ENCODE assay signal across 7 mouse cellular contexts in the genomic region with DNA sequence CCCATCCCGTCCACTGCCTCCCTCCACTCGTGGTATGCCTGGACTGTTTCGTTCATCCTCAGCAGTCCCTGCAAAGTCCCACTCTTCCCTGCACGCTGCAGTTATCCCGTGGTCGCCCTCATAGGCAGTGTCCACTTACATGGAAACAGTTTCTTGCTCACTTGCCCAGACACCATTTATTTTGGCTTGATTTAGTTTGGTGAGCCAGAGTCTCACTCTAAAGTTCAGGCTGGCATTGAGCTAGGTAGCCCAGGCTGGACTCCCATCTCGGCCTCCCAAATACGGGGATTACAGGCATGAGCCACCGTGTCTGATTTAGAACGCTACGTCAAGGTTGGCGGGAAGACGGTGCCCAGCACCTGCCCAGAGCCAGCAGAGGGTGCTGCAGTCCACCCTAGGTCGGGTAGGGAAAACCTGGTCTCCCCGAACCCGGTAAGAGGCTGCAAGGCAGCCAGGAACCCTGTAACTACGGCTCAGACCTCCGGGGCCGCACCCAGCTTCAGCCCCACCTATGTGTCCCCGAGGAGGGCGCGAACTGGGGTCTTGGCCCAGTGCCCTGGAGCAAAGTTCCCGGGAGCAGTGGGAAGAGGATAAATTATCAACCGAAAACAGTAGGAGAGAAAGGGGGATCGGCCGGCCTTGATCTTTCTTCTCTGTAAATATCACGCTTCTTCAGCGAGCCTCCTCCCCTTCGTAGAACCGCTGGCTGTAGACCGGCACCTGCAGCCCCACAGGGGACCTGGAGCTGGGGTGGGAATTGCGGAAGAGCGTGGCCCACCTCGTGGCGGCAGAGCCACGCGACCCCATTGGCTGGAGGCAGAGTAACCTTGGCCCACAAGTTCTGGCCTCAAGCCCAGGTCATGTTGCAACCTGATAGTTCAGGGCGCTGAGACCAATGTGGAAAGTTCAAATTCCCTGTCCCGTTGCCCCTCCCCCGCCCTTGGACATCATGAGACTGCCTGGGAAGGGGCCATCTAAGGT. TPM values are rescaled to one million over a fixed set of nuclear protein-coding genes. Genes with fewer than 3 reads are reported as not detected.
DNase-seq lines count a peak whose midpoint lies in the region; ATAC-seq and TF ChIP-seq lines count a peak whose summit lies in the region.

No protein-coding gene starts in this region.

- no peak for TF ChIP-seq POLR2A in spleen, adult 2 months (IDR thresholded peaks at IDR 0.05; ENCODE audit: low read depth, low read length)

- H3K9ac ChIP-seq in hindbrain, postnatal 0 days (replicated peaks; ENCODE audit: low read length), result no peak overlapping the region
- no peak overlapping the region for H3K9ac ChIP-seq in limb, embryonic 15.5 days
- H3K9ac ChIP-seq in midbrain, embryonic 14.5 days (replicated peaks; ENCODE audit: low read length), result no peak overlapping the region

- 0 out of 2 replicates have a peak, but pooled peaks cover 5% of the 10 kb centered on the region for H3K4me1 ChIP-seq in hindbrain, postnatal 0 days (ENCODE audit: insufficient read depth, low read length)
- peaks cover 21% of the 10 kb centered on the region for H3K4me1 ChIP-seq in limb, embryonic 15.5 days
- no peaks in the 10 kb centered on the region for H3K4me1 ChIP-seq in midbrain, embryonic 14.5 days (ENCODE audit: control insufficient read depth, insufficient read depth, low read length)
- peaks cover 5% of the 10 kb centered on the region for H3K4me1 ChIP-seq in spleen, adult 2 months (ENCODE audit: control insufficient read depth, insufficient read depth, insufficient read length)

- peak overlapping the region; percentile 40 for H3K4me2 ChIP-seq in hindbrain, postnatal 0 days (ENCODE audit: low read depth, low read length)
- H3K4me2 ChIP-seq in limb, embryonic 15.5 days, result peak overlapping the region; percentile 90
- H3K4me2 ChIP-seq in midbrain, embryonic 14.5 days (ENCODE audit: low read length), result peak overlapping the region; percentile 86

- H3K27ac ChIP-seq in hindbrain, postnatal 0 days, result no peak overlapping the region
- no peak overlapping the region for H3K27ac ChIP-seq in limb, embryonic 15.5 days
- H3K27ac ChIP-seq in midbrain, embryonic 14.5 days (replicated peaks; ENCODE audit: low read depth, low read length), result no peak overlapping the region
- no peak overlapping the region for H3K27ac ChIP-seq in spleen, adult 2 months (ENCODE audit: insufficient read depth, low read length)

- H3K27me3 ChIP-seq in hindbrain, postnatal 0 days (ENCODE audit: insufficient read depth, low read length), result peaks cover 30% of the 10 kb centered on the region
- peaks cover 58% of the 10 kb centered on the region for H3K27me3 ChIP-seq in limb, embryonic 15.5 days
- peaks cover 37% of the 10 kb centered on the region for H3K27me3 ChIP-seq in midbrain, embryonic 14.5 days (ENCODE audit: control insufficient read depth, insufficient read depth, low read length)
- H3K27me3 ChIP-seq in spleen, adult 2 months (ENCODE audit: control insufficient read depth, insufficient read depth, low read length), result peaks cover 10% of the 10 kb centered on the region

- no peaks in the 10 kb centered on the region for H3K36me3 ChIP-seq in hindbrain, postnatal 0 days (ENCODE audit: insufficient read depth, low read length)
- H3K36me3 ChIP-seq in limb, embryonic 15.5 days, result no peaks in the 10 kb centered on the region
- H3K36me3 ChIP-seq in midbrain, embryonic 14.5 days (ENCODE audit: control insufficient read depth, insufficient read depth, low read length), result no peaks in the 10 kb centered on the region
- no peaks in the 10 kb centered on the region for H3K36me3 ChIP-seq in spleen, adult 2 months (ENCODE audit: control insufficient read depth, insufficient read depth, low read length)

- DNase-seq in adrenal gland, adult 18-20 months (ENCODE audit: low spot score in 2 of 2), result peak; percentile 66 to 70
- DNase-seq in cerebellum, postnatal 25 days, result peak; percentile 60 to 75
- DNase-seq in gastrocnemius, postnatal 25 days, result peak; percentile 88
- peak; percentile 68 for DNase-seq in hindbrain, postnatal 0 days (ENCODE audit: low spot score)
- peak; percentile 68 for DNase-seq in midbrain, embryonic 14.5 days
- peak in 1 of 2 experiments; percentile 23 for DNase-seq in spleen, adult 2 months (ENCODE audit: low read depth in 1 of 2, low spot score in 2 of 2)

- H3K9me3 ChIP-seq in hindbrain, postnatal 0 days (ENCODE audit: low read length), result no peaks in the 10 kb centered on the region
- H3K9me3 ChIP-seq in limb, embryonic 15.5 days, result no peaks in the 10 kb centered on the region
- no peaks in the 10 kb centered on the region for H3K9me3 ChIP-seq in midbrain, embryonic 14.5 days (ENCODE audit: control insufficient read depth, low read length)

- peak overlapping the region; percentile 46; the same call in 1 of the 2 replicates for H3K4me3 ChIP-seq in hindbrain, postnatal 0 days (ENCODE audit: low read length)
- peak overlapping the region; percentile 50 for H3K4me3 ChIP-seq in limb, embryonic 15.5 days
- peak overlapping the region; percentile 47; the same call in 1 of the 2 replicates for H3K4me3 ChIP-seq in midbrain, embryonic 14.5 days (replicated peaks; ENCODE audit: low read depth, low read length)
- no peak overlapping the region for H3K4me3 ChIP-seq in spleen, adult 2 months (ENCODE audit: extremely low read depth, insufficient read depth, insufficient read length)

- peak; percentile 72 for TF ChIP-seq CTCF in hindbrain, postnatal 0 days (IDR thresholded peaks at IDR 0.05; ENCODE audit: low read depth)
- peak; percentile 24; the same call in 1 of the 2 replicates for TF ChIP-seq CTCF in spleen, adult 2 months (IDR thresholded peaks at IDR 0.05; ENCODE audit: extremely low read depth, insufficient read depth, insufficient read length, insufficient replicate concordance)

- ATAC-seq in hindbrain, postnatal 0 days, result peak; percentile 69
- ATAC-seq in limb, embryonic 15.5 days (ENCODE audit: insufficient number of reproducible peaks, low FRiP score, low TSS enrichment, low read depth), result 0 out of 2 replicates have a peak, but pooled peaks have one; percentile 8
- no peak; the same call in 1 of the 2 replicates for ATAC-seq in midbrain, embryonic 14.5 days (ENCODE audit: low FRiP score, low TSS enrichment)

- 10% methylated on average over 40 of the region's 40 CpGs for WGBS in hindbrain, postnatal 0 days
- WGBS in limb, embryonic 15.5 days, result 7% methylated on average over 40 of the region's 40 CpGs
- WGBS in midbrain, embryonic 14.5 days, result 7% methylated on average over 40 of the region's 40 CpGs
- WGBS in spleen, adult 2 months, result 16% methylated on average over 40 of the region's 40 CpGs

RNA-seq across cellular contexts. Expression of a gene that starts 18.1 kb away (rescaled TPM):
- 100 to 1,000 TPM in 1 of 2 experiments, 10 to 100 TPM in 1; 67.0 to 169 TPM for total RNA-seq in adrenal gland, adult 18-20 months (2021)
- total RNA-seq in gastrocnemius, postnatal 25 days (2021), result 10 to 100 TPM; 72.1 to 80.3 TPM
- total RNA-seq in hindbrain, postnatal 0 days (2014; rRNA removed), result 0.58 and 2.3 TPM in 2 replicates
- 0.86 and 1.4 TPM in 2 replicates for polyA plus RNA-seq in hindbrain, postnatal 0 days (2015; fragmentation: Nextera tagmentation; extraction: Ambion mirVana)
- 0.82 and 0.86 TPM in 2 replicates for polyA plus RNA-seq in limb, embryonic 15.5 days (2015; fragmentation: Nextera tagmentation; extraction: Ambion mirVana)
- 0.43 and 0.68 TPM in 2 replicates for polyA plus RNA-seq in midbrain, embryonic 14.5 days (2014; fragmentation: Nextera tagmentation; extraction: Ambion mirVana)
- 0.70 and 1.2 TPM in 2 replicates for polyA plus RNA-seq in spleen, adult 2 months (2012; rRNA removed)

RNA-seq across cellular contexts. Expression of a gene that starts 29.7 kb away (rescaled TPM):
- total RNA-seq in adrenal gland, adult 18-20 months (2021), result 1 to 10 TPM; 1.9 to 2.5 TPM
- total RNA-seq in gastrocnemius, postnatal 25 days (2021), result under 1 TPM in 1 of 2 experiments, not detected in 1; 0.41 TPM
- total RNA-seq in hindbrain, postnatal 0 days (2014; rRNA removed), result 97.1 and 100 TPM in 2 replicates
- polyA plus RNA-seq in hindbrain, postnatal 0 days (2015; fragmentation: Nextera tagmentation; extraction: Ambion mirVana), result 28.6 and 30.0 TPM in 2 replicates
- polyA plus RNA-seq in limb, embryonic 15.5 days (2015; fragmentation: Nextera tagmentation; extraction: Ambion mirVana), result 7.6 and 9.5 TPM in 2 replicates
- polyA plus RNA-seq in midbrain, embryonic 14.5 days (2014; fragmentation: Nextera tagmentation; extraction: Ambion mirVana), result 33.4 and 40.7 TPM in 2 replicates
- 0.78 and 1.4 TPM in 2 replicates for polyA plus RNA-seq in spleen, adult 2 months (2012; rRNA removed)

RNA-seq across cellular contexts. Expression of a gene that starts 41.6 kb away (rescaled TPM):
- total RNA-seq in adrenal gland, adult 18-20 months (2021), result 10 to 100 TPM; 20.6 to 29.5 TPM
- total RNA-seq in gastrocnemius, postnatal 25 days (2021), result 10 to 100 TPM in 1 of 2 experiments, 1 to 10 TPM in 1; 7.5 to 10.5 TPM
- total RNA-seq in hindbrain, postnatal 0 days (2014; rRNA removed), result 36.9 and 43.7 TPM in 2 replicates
- polyA plus RNA-seq in hindbrain, postnatal 0 days (2015; fragmentation: Nextera tagmentation; extraction: Ambion mirVana), result 10.7 and 12.3 TPM in 2 replicates
- 30.1 and 33.4 TPM in 2 replicates for polyA plus RNA-seq in limb, embryonic 15.5 days (2015; fragmentation: Nextera tagmentation; extraction: Ambion mirVana)
- polyA plus RNA-seq in midbrain, embryonic 14.5 days (2014; fragmentation: Nextera tagmentation; extraction: Ambion mirVana), result 10.7 and 15.3 TPM in 2 replicates
- 6.1 and 7.2 TPM in 2 replicates for polyA plus RNA-seq in spleen, adult 2 months (2012; rRNA removed)

RNA-seq across cellular contexts. Expression of a gene that starts 43.1 kb away (rescaled TPM):
- total RNA-seq in adrenal gland, adult 18-20 months (2021), result 10 to 100 TPM; 45.7 to 55.0 TPM
- total RNA-seq in gastrocnemius, postnatal 25 days (2021), result 10 to 100 TPM; 21.7 to 27.4 TPM
- 44.8 and 52.2 TPM in 2 replicates for total RNA-seq in hindbrain, postnatal 0 days (2014; rRNA removed)
- polyA plus RNA-seq in hindbrain, postnatal 0 days (2015; fragmentation: Nextera tagmentation; extraction: Ambion mirVana), result 64.5 TPM in 2 replicates
- 108 and 109 TPM in 2 replicates for polyA plus RNA-seq in limb, embryonic 15.5 days (2015; fragmentation: Nextera tagmentation; extraction: Ambion mirVana)
- polyA plus RNA-seq in midbrain, embryonic 14.5 days (2014; fragmentation: Nextera tagmentation; extraction: Ambion mirVana), result 63.8 and 71.7 TPM in 2 replicates
- 47.5 and 67.3 TPM in 2 replicates for polyA plus RNA-seq in spleen, adult 2 months (2012; rRNA removed)

RNA-seq across cellular contexts. Expression of a gene that starts 43.8 kb away (rescaled TPM):
- total RNA-seq in adrenal gland, adult 18-20 months (2021), result 10 to 100 TPM; 25.8 to 30.3 TPM
- total RNA-seq in gastrocnemius, postnatal 25 days (2021), result 10 to 100 TPM; 22.0 to 25.2 TPM
- total RNA-seq in hindbrain, postnatal 0 days (2014; rRNA removed), result 14.7 and 19.6 TPM in 2 replicates
- 43.4 and 45.3 TPM in 2 replicates for polyA plus RNA-seq in hindbrain, postnatal 0 days (2015; fragmentation: Nextera tagmentation; extraction: Ambion mirVana)
- polyA plus RNA-seq in limb, embryonic 15.5 days (2015; fragmentation: Nextera tagmentation; extraction: Ambion mirVana), result 31.2 and 33.3 TPM in 2 replicates
- polyA plus RNA-seq in midbrain, embryonic 14.5 days (2014; fragmentation: Nextera tagmentation; extraction: Ambion mirVana), result 47.3 and 49.3 TPM in 2 replicates
- polyA plus RNA-seq in spleen, adult 2 months (2012; rRNA removed), result 15.5 and 23.5 TPM in 2 replicates

Comparison
In these comparisons a context has a peak if more than half of its experiments do, and no peak if none do; other contexts are left out.
1. H3K4me2 ChIP-seq: peak in every context shown above with its lines; median percentile 90 in limb, embryonic 15.5 days; 86 in midbrain, embryonic 14.5 days; 40 in hindbrain, postnatal 0 days.